Mouse (Mus musculus) R1 (cell line): ENCODE results near the gene Cyp4f13.

ENCODE experiments used
- DNase-seq: peaks from one replicate; pipeline ENCODE4 v3.0.0-alpha.2; 2018; ENCODE audit warnings: low read depth, low spot score

Cyp4f13 gene

GRCm38 (mm10) chr17:32947215-32947914 is at the start of gene Cyp4f13:
Cyp4f13 (minus strand) TSS chr17:32947402.
- DNase-seq = peak; percentile 99

- peak; percentile 94 for DNase-seq
Measured at GRCm38 (mm10) chr17:32992699-32993474, 45.7 kb upstream of the Cyp4f13 start, which contains the start of gene Zfp952. Zfp952 (plus strand) TSS chr17:32993129.

GRCm38 (mm10) chr17:32991965-32992698 is 44.9 kb upstream of the Cyp4f13 start:
- peak; percentile 86 for DNase-seq

- peak; percentile 70 for DNase-seq
Measured at GRCm38 (mm10) chr17:32986301-32986700, 39.1 kb upstream of the Cyp4f13 start.

- DNase-seq = no peak
Measured at GRCm38 (mm10) chr17:32981361-32981760, 34.2 kb upstream of the Cyp4f13 start.

- peak; percentile 97 for DNase-seq
Measured at GRCm38 (mm10) chr17:32965623-32966290, 18.6 kb upstream of the Cyp4f13 start, which contains the start of gene Zfp472. Zfp472 (plus strand) TSS chr17:32965814.

GRCm38 (mm10) chr17:32965253-32965622 is 18.0 kb upstream of the Cyp4f13 start:
- no peak for DNase-seq

GRCm38 (mm10) chr17:32951441-32951840 is 4.2 kb upstream of the Cyp4f13 start:
- peak; percentile 95 for DNase-seq

GRCm38 (mm10) chr17:32951006-32951405 is 3.8 kb upstream of the Cyp4f13 start:
- DNase-seq = peak; percentile 15

- peak; percentile 87 for DNase-seq
Measured at GRCm38 (mm10) chr17:32950136-32950535, 2.9 kb upstream of the Cyp4f13 start.

GRCm38 (mm10) chr17:32946716-32947115 is 486 bp downstream of the Cyp4f13 start:
- no peak for DNase-seq

- DNase-seq = peak; percentile 33
Measured at GRCm38 (mm10) chr17:32944402-32945035, 2.7 kb downstream of the Cyp4f13 start.

- DNase-seq = no peak
Measured at GRCm38 (mm10) chr17:32943661-32944060, 3.5 kb downstream of the Cyp4f13 start.

- DNase-seq = no peak
Measured at GRCm38 (mm10) chr17:32939831-32940230, 7.4 kb downstream of the Cyp4f13 start.

- DNase-seq = no peak
Measured at GRCm38 (mm10) chr17:32927803-32928202, 19.4 kb downstream of the Cyp4f13 start.

- peak; percentile 87 for DNase-seq
Measured at GRCm38 (mm10) chr17:32924658-32925312, 22.4 kb downstream of the Cyp4f13 start.

GRCm38 (mm10) chr17:32923681-32924080 is 23.5 kb downstream of the Cyp4f13 start:
- peak; percentile 57 for DNase-seq

GRCm38 (mm10) chr17:32919123-32919522 is 28.1 kb downstream of the Cyp4f13 start:
- DNase-seq = no peak

- no peak for DNase-seq
Measured at GRCm38 (mm10) chr17:32917131-32917530, 30.1 kb downstream of the Cyp4f13 start, which contains the start of gene Cyp4f14. Cyp4f14 (minus strand) TSS chr17:32917342.

- DNase-seq = no peak
Measured at GRCm38 (mm10) chr17:32916075-32916474, 31.1 kb downstream of the Cyp4f13 start.
